Mouse (Mus musculus) spleen, adult 12 weeks (tissue): ENCODE data around the gene Rbpms2.
"Not testable (repeated sequence)": the region's sequence is repeated elsewhere in the genome, so short reads cannot be mapped to it uniquely, and the experiment has no call there.

Source experiments
- DNase-seq: peaks from one replicate; pipeline ENCODE4 v3.0.0; 2022; ENCODE audit warnings: low spot score

Gene Rbpms2

DNA sequence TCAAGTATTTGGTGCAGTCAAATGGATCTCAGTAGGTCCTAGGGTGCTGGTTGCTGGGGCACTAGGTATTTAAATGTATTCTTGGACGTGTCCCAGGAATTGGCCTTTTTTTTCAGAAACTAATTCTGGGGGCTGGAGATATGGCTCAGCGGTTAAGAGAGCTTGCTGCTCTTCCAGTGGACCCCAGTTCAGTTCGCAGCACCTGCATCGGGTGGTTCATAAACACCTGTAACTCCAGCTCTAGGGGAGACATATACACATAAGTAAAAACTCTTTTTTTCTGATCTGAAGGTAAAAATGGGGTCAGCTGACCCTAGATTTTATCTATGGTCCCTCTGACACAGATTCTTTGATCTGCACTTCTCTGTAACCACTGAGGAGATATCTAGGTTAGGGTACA, 8.3 kb upstream of the Rbpms2 start:
- no peak for DNase-seq

DNA sequence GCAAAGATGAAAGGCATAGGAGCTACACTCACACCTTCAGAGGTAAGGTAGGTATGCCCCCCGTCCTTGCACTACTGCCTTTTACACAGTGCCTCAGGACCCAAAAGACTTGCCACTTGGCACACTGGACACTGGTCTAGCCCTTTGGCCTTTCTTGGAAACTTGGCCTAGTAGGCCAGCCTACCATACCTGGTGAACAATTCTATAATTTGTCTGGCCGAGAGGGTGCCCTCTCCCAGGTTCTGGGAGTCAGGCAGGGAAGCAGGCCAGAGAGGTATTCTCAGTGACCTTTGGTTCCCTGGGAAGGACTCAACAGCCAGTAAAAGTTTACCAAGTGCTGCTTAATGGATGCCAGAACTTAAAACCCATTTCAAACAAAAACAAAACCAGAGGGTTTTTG, 7.8 kb upstream of the Rbpms2 start:
- no peak for DNase-seq

DNA sequence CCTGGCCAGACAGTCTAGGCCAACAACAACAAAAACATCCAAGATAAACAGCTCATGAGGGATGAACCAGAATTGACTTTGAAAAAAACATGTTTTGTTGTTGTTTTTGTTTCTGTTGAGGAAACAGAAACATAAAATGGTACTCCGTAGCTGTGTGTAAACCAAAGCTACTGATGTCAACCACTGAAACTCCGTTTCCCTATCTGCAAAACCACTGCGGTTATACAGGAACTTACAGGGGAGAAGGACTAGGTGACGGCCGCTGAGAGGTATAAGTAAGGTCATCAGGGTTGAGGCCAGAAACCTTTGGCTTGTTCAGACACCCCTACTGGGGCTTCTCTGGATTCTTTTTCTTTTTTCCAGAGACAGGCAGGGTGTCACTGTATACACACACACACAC, 6.6 kb upstream of the Rbpms2 start:
- DNase-seq, result no peak

DNA sequence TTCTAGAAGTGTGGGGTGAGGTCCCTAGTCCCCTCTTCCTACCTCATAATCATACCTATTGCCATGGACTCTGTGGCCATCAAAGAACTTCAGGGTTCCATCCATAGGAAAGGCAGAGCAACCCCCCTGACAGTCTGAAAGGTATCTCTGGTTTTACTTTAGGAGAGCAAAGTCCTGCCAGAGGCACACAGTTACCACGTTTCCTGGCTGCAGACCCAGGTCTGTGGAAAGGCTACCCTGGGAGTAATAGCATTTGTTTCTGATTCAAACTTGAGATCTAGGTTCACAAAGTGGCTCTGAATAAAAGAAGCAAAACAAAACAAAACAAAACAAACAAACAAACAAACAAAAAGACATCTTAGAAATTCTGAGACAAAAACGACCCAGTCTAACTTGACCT, 5.2 kb upstream of the Rbpms2 start:
- DNase-seq, result no peak

DNA sequence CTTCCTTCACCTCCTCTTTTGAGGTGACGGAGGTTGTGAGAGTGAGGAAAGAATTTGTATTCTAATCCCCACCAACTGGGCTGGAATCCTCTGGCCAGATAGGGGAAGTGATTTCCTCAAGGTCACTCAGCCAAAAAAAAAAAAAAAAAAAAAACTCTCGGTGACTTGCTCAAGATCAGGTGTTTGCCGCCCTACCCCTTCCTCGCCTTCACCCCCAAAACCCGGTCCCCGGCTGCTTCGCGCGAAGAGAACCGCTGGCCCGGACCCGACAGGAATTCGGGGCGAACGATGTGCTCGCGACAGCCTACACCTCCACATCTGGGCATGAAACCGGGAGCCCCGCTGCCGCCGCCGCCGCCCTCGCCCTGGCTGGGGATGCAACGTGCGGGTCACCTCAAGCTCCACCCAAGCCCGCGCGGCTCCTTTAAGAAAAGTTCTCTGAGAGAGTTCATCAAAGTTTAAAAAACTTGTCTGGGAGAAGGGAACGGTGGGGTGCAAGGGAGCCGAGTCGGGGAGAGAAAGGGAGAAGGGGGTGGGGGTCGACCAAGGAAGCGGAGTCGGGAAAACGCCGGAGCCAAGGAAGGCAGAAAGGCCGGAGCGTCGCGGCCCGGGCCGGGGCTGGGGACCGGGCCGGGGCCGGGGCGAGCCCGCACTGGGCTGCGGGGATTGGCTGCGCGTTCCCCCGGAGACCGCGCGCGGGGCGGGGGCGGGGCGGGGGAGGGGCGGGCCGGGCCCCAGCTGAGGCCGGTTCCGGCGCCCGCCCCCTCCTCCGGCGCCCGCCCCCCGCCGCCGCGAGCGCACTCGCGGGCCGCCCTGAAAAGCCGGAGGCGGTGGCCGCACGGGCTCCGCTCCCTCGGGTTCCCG, 551 bp downstream of the Rbpms2 start:
- DNase-seq, result no peak

DNA sequence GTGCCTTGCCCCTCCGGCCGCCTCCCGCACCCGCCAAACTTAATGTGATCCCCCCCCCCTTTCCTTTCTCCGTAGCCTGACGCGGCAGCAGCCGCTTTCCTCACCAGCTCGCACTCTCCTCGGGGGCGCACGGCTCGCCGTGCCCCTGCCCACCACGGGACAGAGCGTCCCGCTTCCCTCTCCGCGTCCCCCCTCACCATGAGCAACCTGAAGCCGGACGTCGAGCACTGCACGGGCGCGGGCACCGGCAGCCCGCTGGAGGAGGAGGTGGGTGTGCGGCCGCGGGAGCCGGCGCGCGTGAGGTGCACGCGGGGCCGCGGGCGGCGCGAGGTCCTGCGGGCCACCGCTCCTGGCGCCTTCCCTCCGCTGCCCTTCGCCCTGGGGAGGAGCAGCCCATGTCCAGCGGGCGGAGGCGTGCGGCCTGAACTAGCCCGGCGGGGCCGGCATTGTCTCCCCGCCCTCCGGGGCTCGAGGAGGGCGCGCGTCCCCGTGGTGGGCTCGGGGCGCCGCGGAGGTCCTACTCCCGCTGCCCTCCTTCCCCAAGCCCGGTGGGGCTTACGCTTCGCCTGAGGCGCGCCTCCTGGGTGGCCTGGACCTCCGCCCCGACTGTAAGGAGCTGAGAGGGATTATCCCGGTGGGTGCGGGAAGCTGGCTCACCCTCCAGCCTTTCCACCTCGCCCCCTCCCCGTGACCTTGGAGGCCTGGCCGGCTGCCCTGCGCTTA, 1.3 kb downstream of the Rbpms2 start:
- no peak for DNase-seq

DNA sequence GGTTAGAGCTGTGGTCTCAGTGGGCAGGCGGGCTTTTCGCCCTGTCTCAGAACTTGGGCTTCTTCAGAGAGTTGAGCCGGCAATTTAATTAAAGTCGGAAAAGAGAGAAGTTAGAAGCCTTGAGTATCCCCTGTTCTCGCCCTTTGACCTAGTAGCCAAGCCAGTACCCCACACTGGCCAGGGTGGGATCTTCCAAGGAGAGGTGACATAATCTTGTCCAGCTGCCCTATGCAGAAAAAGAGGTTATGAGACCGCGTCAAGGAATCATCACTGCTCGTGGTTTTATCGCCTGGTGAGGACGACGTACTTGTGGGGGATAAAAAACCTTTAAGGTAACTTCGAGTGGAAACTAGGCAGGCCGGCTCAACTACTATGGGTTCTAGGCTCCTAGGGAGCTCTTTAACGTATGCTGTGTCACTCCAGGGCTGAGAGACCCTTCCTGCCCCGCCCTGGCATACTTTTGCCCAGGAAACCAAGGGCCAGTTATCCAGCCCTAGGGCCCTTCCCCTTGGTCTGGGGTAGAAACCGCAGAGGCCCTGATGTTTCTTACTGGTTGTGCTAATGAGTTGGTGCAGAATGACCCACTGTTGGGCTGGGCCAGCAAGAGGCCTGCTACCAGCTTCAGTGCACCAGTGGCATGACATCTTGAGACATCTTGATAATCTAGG, 2.0 kb downstream of the Rbpms2 start:
- no peak for DNase-seq

DNA sequence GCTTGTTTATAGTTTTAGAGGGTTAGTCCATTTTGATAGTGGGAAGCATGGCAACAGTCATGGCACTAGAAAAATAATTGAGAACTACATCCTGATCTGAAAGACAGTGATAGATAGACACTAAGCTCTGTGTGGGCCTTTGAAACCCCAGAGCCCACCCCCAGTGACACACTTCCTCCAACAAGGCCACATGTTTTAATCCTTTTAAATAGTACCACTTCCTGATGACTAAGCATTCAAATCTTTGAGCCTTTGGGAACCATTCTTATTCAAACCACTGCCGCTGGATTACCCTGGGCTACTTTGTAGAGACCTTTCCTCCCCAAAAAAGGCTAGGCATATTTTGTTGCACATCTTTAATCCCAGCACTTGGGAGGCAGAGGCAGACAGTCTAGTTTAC, 6.3 kb downstream of the Rbpms2 start:
- no peak for DNase-seq

DNA sequence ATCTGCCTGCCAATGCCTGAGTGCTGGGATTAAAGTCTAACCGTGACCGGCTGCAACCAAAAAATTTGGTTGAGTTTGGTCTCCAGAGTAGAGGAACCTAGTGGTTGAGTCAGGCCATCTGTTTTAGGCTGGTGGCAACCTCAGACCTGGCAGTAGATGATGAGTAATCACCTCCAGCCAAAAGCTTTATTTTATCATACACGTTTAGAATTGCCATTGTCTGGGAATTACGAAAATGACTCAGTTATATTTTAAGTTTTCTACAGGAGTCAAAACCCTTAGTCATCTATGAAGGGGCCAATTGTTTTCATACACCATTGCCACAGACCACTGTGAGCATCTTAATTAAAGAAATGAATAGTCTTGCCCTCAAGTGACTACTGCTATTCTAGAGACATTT, 7.5 kb downstream of the Rbpms2 start:
- DNase-seq, result no peak

DNA sequence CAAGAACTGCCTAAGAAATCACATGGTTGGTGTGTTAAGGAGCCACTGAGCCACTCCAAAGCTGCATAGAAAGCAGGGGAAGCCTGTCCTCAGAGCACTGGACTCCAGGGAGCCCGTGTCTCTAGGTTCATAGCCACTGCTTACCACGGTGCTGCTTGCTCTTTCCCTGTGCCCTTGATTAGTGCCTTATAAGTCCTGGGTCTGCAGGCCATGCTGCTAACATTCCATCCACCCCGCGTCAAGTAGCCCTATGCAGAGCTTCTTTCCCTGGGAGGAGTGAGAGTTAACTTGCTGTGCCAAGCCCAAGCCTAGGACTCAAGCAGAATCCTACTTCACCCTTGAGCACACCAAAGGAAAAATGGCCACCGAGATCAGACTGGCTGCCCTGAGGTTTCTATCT, 9.6 kb downstream of the Rbpms2 start:
- DNase-seq, result no peak

DNA sequence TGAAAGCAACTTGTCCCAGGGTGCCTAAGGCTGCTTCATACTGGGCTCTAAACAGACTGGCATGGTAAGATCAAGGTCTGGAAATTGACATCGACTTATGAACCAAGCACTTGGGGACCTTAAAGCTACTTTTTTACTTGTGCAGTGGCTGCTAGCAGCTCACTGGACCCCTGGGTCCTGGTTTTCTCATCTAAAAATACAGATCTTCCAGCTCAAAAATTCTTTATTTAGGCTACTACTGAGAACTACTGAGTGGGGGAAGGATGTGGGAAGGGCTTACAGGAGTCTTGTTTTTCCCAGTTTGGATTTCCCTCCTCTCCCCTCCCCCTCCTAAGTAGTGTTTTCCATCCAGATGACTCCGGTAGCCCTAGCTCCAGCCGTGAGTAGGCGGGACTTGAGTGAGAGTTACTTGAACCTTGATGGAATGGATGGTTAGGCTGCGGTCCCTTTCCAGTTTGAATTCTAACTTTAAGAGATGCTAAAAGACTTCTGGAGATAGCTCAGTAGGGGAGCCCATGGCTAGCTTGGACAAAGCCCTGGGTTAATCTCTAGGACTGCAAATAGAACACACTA, 11.5 kb downstream of the Rbpms2 start:
- DNase-seq, result no peak

DNA sequence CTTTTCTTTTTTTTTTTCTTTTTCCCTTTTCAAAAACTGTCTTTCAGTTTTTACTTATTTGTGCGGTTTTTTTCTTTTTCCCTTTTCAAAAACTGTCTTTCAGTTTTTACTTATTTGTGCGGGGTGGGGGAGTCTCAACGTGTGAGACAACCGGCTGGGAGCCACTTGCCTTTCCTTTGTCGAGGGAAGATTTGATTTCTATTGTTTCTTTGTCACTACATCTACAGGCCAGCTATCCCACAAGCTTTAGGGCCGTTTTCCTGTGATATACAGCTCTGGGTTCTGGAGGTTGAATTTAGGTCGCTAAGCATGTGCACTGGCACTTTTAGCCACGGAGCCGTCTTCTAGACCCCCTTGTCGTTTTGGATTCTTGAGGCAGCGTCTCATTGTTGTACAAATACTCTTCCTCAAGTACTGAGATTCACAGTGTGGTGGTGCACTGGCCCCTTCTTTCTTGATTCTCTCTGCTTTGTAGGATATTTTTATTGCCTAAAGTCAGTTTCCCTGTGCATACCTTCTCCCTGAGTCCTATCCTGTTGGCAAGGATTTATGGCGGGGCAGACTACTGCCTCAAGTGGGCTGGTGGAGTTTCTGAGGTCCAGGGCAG, 12.1 kb downstream of the Rbpms2 start:
- no peak for DNase-seq

DNA sequence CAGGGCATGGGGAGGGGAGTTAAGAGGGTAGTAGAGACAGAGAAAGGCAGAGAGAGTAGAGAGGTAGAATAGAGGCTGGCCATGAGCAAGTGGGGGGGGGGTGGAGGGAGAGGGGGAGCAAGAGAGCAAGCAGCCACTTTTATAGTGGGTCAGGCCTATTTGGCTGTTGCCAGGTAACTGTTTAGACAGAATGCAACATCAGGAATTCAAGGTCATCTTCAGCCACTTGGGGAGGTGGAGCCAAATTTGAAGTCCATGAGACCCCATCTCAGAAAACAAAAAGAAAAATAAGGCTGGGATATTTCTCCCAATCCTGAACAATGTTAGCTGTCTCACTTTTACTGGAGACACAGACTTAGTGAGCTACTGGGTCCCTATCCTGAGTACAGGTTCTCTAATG, 13.1 kb downstream of the Rbpms2 start:
- DNase-seq, result no peak

DNA sequence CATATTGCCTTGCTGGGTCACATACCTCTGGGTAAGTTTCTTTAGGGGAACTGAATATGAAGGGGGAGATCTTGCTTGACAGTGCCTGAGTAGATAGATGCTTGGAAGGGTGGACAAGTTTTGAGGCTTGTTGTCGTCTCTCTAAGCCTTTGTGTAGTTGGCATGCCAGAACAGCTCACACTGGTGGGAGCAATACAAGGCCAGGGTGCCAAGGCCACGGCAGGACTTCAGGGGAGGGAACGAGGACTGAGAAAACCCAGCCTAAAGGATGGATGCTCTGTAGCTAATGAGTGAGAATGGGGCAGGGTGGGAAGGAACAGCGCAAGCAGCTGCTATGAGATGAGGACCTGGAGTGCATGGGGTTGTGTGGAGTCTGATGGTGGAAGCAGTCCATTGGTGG, 15.5 kb downstream of the Rbpms2 start:
- no peak for DNase-seq

DNA sequence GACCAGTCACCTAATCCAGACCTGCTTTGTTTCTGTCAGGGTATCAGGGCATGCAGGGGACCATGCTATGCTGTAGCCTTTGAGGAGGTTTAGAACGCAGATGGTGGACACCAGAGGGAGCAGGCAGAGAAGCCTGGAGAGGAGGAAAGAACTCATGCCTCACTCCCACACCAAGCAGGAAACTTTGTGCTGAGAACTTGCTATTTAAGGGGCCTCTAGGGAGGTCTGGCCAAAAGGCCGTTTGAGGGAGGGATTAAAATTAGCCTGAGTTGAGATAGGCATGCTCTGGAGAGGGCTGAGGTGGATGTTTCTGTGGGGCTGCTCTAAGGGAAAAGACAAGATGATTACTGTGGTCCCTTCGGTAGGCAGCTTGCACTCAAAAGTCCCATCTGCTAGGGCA, 16.5 kb downstream of the Rbpms2 start:
- no peak for DNase-seq

DNA sequence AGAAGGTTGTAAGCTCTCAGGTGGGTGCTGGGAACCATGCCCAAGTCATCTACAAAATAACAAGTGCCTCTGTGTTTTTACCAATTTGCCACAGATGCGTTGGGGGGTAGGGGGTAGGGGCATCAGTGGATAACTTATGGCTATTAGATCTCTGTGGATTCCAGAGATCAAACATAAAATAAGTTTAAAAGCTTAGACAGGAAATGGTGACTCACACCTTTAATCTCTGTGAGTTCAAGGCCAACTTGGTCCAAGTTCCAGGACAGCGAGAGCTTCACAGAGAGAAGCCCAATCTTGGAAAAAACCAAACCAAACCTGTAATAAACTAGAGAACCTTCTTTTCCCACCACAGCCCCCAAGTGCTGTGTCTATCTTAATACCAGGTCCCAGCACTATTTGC, 17.3 kb downstream of the Rbpms2 start:
- DNase-seq, result no peak

DNA sequence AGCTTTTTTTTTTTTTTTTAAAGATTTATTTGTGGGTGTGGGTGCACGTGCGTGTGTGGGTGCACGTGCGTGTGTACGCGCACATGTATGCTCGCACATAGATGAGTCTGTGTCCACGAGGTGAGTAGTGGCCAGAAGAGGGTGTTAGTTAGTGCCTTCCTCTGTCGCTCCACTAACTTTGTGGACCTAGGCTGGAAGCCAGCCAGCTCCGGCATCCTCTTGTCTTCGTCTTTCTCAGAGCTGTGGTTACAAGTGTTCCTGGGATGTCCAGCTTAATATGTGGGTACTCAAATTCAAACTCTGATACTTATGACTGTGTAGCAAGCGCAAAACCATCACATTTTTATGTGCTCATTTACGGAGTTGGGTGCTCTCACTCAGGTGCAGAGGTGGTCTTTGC, 19.3 kb downstream of the Rbpms2 start:
- no peak for DNase-seq

DNA sequence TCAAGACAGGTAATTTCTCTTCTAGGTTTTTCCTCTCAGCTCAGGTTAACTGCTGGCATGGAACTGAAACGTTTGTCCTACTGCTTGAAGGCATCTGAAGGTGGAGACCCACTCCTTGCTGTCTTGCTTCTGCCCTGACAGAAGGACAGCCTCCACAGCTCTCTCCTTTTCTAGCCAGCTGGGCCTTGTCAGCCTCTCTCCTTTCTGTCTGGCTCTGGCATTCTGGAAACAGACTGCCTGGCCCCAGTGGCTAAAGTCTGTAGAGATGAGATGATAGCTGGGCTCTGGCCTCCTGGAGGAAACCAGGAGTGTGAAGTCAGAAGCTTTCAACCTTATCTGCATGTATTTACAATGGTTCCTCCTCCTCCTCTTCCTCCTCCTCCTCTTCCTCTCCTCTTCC, 20.5 kb downstream of the Rbpms2 start:
- no peak for DNase-seq

DNA sequence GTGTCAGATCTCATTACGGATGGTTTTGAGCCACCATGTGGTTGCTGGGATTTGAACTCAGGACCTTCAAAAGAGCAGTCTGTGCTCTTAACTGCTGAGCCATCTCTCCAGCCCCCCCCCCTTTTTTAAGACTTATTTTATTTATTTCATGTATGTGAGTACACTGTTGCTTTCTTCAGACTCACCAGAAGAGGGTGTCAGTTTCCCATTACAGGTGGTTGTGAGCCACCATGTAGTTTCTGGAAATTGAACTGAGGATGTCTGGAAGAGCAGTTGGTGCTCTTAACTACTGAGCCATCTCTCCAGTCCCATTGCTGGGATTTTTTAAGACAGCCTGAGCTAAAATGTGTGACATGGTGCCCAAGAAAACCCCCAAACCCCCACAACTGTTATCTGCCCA, 22.5 kb downstream of the Rbpms2 start:
- not testable (repeated sequence) for DNase-seq

DNA sequence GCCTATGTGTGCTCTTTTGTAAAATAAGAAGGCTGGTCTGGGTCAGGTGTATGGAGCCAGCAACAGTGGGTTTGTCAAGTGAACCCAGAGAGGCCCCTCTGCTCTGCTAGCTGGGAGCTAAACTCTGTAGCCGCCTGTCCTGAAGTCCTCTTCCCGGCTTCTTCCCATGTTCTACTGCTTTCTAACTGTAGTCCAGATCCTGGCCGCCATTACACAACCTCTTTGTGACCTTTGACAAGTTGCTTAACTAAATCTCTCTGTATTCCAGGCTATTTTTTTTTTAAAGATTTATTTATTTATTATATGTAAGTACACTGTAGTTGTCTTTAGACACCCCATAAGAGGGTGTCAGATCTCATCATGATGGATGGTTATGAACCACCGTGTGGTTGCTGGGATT, 24.3 kb downstream of the Rbpms2 start:
- DNase-seq, result no peak

DNA sequence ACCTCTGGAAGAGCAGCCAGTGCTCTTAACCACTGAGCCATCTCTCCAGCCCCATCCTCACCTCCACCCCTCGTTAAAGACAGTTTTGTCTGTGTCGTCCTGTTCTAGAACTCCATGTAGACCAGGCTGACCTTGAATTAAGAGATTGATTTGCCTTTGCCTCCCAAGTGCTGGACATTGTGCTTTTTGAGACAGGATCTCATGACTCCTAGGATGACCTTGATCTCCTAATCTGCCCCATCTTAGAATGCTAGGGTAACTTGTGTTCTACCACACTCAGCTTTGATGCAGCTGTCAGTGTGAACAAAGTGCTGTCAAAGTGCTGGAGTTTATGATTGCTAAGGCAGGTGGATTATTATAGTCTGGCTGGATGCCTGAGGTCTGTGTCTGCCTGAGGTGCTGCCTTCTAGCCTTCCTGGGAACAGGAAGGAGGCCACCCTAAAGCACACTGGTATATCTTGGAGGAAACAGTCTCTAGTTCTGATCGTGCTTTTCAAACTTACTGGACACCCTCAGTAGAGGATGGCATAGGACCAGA, 25.3 kb downstream of the Rbpms2 start:
- DNase-seq, result no peak

DNA sequence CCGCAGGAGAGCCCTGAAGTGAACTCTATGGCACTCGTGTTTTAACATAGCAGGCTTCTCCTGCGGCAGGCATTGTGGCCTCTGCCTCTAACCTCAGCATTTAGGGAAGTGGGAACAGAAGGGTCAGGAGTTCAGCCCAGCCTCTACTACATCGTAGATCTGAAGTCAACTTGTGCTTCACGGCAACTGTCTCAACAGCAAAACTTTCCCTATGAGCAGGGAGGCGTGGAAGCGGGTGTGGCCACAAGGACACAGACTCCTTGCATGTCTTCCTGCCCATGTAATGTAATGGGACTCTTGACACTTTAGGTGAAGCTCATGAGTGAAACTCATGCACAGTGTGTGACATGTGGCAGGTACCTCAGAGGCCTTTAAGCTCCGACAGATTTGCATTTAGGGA, 26.1 kb downstream of the Rbpms2 start:
- no peak for DNase-seq
